Mouse (Mus musculus): Measurements from ENCODE around the gene Ighmbp2.

DNA sequence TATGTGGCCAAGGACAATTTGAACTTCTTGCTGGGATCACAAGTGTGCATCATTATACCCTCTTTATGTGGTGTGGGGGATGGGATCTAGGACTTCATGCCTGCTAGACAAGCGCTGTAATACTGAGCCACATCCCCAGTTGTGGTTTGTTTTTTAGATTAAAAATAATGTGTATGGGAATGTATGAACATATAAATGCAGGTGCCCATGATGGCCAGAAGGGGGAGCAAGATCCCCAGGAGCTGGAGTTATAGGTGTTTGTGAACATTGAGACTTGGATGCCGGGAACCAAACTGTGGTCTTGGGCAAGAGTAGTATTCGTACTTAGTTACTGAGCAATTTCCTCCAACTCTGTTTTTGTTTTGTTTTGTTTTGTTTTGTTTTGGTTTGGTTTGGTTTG lies 38.0 kb upstream of the Ighmbp2 start:
- TF ChIP-seq POLR2A (IDR thresholded peaks at IDR 0.05; ENCODE audit: low read depth, low read length), result no peak
- TF ChIP-seq CTCF (IDR thresholded peaks at IDR 0.05; ENCODE audit: extremely low read depth, insufficient read depth, insufficient read length, insufficient replicate concordance), result peak; percentile 41; the same call in 1 of the 2 replicates

All from spleen, adult 2 months (tissue).